Mouse (Mus musculus): ENCODE results near the gene Atg9b. TPM values are rescaled to one million over a fixed set of nuclear protein-coding genes. Genes with fewer than 3 reads are reported as not detected.

The Atg9b gene
- polyA plus RNA-seq, 1 experiment = 0.39 TPM

GRCm38 (mm10) chr5:24424004-24424781, 32.2 kb upstream of the Atg9b start:
- Histone ChIP-seq H3K4me1 (ENCODE audit: control insufficient read depth, insufficient read depth, low read length) (peaks cover 13% of the 10 kb centered on the region), H3K4me3 (ENCODE audit: insufficient read depth, low read length) (peak overlapping the region; percentile 76), H3K27ac (ENCODE audit: insufficient read depth, low read depth, low read length) (peak overlapping the region; percentile 93)
- TF ChIP-seq POLR2A (IDR thresholded peaks at IDR 0.05; ENCODE audit: borderline replicate concordance, low read depth, low read length) (no peak), CTCF (IDR thresholded peaks at IDR 0.05; ENCODE audit: low read depth, low read length) (no peak)

- peak within 1 kb of the TSS; percentile 93 for H3K27ac ChIP-seq (ENCODE audit: insufficient read depth, low read depth, low read length)
- peaks cover 13% of the 10 kb centered on the region for H3K4me1 ChIP-seq (ENCODE audit: control insufficient read depth, insufficient read depth, low read length)
- H3K4me3 ChIP-seq (ENCODE audit: insufficient read depth, low read length) = peak within 1 kb of the TSS; percentile 80
- TF ChIP-seq CTCF (IDR thresholded peaks at IDR 0.05; ENCODE audit: low read depth, low read length) (no peak), POLR2A (IDR thresholded peaks at IDR 0.05; ENCODE audit: borderline replicate concordance, low read depth, low read length) (peak; percentile 67; the same call in 1 of the 2 replicates)
Measured at GRCm38 (mm10) chr5:24423129-24424003, 31.4 kb upstream of the Atg9b start, which contains the start of the genes Cdk5 and Slc4a2. TSS of gene Cdk5 (minus strand) at chr5:24423530. TSS of gene Slc4a2 (plus strand) at chr5:24423837.

- Histone ChIP-seq H3K4me1 (ENCODE audit: control insufficient read depth, insufficient read depth, low read length) (peaks cover 5% of the 10 kb centered on the region; the same call in 1 of the 2 replicates), H3K27ac (ENCODE audit: insufficient read depth, low read depth, low read length) (no peak overlapping the region), H3K4me3 (ENCODE audit: insufficient read depth, low read length) (no peak overlapping the region)
- TF ChIP-seq CTCF (IDR thresholded peaks at IDR 0.05; ENCODE audit: low read depth, low read length) (no peak), POLR2A (IDR thresholded peaks at IDR 0.05; ENCODE audit: borderline replicate concordance, low read depth, low read length) (no peak)
Measured at GRCm38 (mm10) chr5:24420381-24420780, 28.4 kb upstream of the Atg9b start.

- TF ChIP-seq CTCF (IDR thresholded peaks at IDR 0.05; ENCODE audit: low read depth, low read length) (no peak), POLR2A (IDR thresholded peaks at IDR 0.05; ENCODE audit: borderline replicate concordance, low read depth, low read length) (no peak)
- Histone ChIP-seq H3K4me1 (ENCODE audit: control insufficient read depth, insufficient read depth, low read length) (peaks cover 5% of the 10 kb centered on the region; the same call in 1 of the 2 replicates), H3K27ac (ENCODE audit: insufficient read depth, low read depth, low read length) (no peak overlapping the region), H3K4me3 (ENCODE audit: insufficient read depth, low read length) (no peak overlapping the region)
Measured at GRCm38 (mm10) chr5:24417587-24417986, 25.6 kb upstream of the Atg9b start.

GRCm38 (mm10) chr5:24416222-24416736, 24.3 kb upstream of the Atg9b start:
- Histone ChIP-seq H3K4me1 (ENCODE audit: control insufficient read depth, insufficient read depth, low read length) (peaks cover 5% of the 10 kb centered on the region; the same call in 1 of the 2 replicates), H3K27ac (ENCODE audit: insufficient read depth, low read depth, low read length) (no peak overlapping the region), H3K4me3 (ENCODE audit: insufficient read depth, low read length) (no peak overlapping the region)
- TF ChIP-seq POLR2A (IDR thresholded peaks at IDR 0.05; ENCODE audit: borderline replicate concordance, low read depth, low read length) = no peak
- TF ChIP-seq CTCF (IDR thresholded peaks at IDR 0.05; ENCODE audit: low read depth, low read length) = peak; percentile 48

GRCm38 (mm10) chr5:24413938-24414337, 22.0 kb upstream of the Atg9b start:
- no peak overlapping the region for H3K4me3 ChIP-seq (ENCODE audit: insufficient read depth, low read length)
- peaks cover 5% of the 10 kb centered on the region; the same call in 1 of the 2 replicates for H3K4me1 ChIP-seq (ENCODE audit: control insufficient read depth, insufficient read depth, low read length)
- no peak for TF ChIP-seq CTCF (IDR thresholded peaks at IDR 0.05; ENCODE audit: low read depth, low read length)
- TF ChIP-seq POLR2A (IDR thresholded peaks at IDR 0.05; ENCODE audit: borderline replicate concordance, low read depth, low read length) = no peak
- H3K27ac ChIP-seq (ENCODE audit: insufficient read depth, low read depth, low read length) = no peak overlapping the region

GRCm38 (mm10) chr5:24413042-24413693, 21.2 kb upstream of the Atg9b start, which contains the start of gene Asic3:
TSS of gene Asic3 (plus strand) at chr5:24413392.
- H3K27ac ChIP-seq (ENCODE audit: insufficient read depth, low read depth, low read length) = no peak within 1 kb of the TSS
- TF ChIP-seq POLR2A (IDR thresholded peaks at IDR 0.05; ENCODE audit: borderline replicate concordance, low read depth, low read length) (no peak), CTCF (IDR thresholded peaks at IDR 0.05; ENCODE audit: low read depth, low read length) (no peak)
- peaks cover 5% of the 10 kb centered on the region; the same call in 1 of the 2 replicates for H3K4me1 ChIP-seq (ENCODE audit: control insufficient read depth, insufficient read depth, low read length)
- no peak within 1 kb of the TSS for H3K4me3 ChIP-seq (ENCODE audit: insufficient read depth, low read length)

- Histone ChIP-seq H3K4me3 (ENCODE audit: insufficient read depth, low read length) (no peak overlapping the region), H3K4me1 (ENCODE audit: control insufficient read depth, insufficient read depth, low read length) (peaks cover 5% of the 10 kb centered on the region; the same call in 1 of the 2 replicates), H3K27ac (ENCODE audit: insufficient read depth, low read depth, low read length) (no peak overlapping the region)
- TF ChIP-seq POLR2A (IDR thresholded peaks at IDR 0.05; ENCODE audit: borderline replicate concordance, low read depth, low read length) (no peak), CTCF (IDR thresholded peaks at IDR 0.05; ENCODE audit: low read depth, low read length) (no peak)
Measured at GRCm38 (mm10) chr5:24412063-24412462, 20.1 kb upstream of the Atg9b start.

- peaks cover 10% of the 10 kb centered on the region; the same call in 1 of the 2 replicates for H3K4me1 ChIP-seq (ENCODE audit: control insufficient read depth, insufficient read depth, low read length)
- no peak overlapping the region for H3K4me3 ChIP-seq (ENCODE audit: insufficient read depth, low read length)
- no peak overlapping the region for H3K27ac ChIP-seq (ENCODE audit: insufficient read depth, low read depth, low read length)
- TF ChIP-seq CTCF (IDR thresholded peaks at IDR 0.05; ENCODE audit: low read depth, low read length) = no peak
- TF ChIP-seq POLR2A (IDR thresholded peaks at IDR 0.05; ENCODE audit: borderline replicate concordance, low read depth, low read length) = no peak
Measured at GRCm38 (mm10) chr5:24409466-24409865, 17.5 kb upstream of the Atg9b start.
